Mouse (Mus musculus) heart, embryonic 11.5 days (tissue): ENCODE data around the gene Gm49380. TPM values are rescaled to one million over a fixed set of nuclear protein-coding genes. Genes with fewer than 3 reads are reported as not detected.

Experiments used
- ATAC-seq: fragments of 200-750 bp; cut with Nextera tagmentation; replicated peaks from 2 replicates; pipeline ENCODE4 v1.8.0; 2017; ENCODE audit warnings: moderate library complexity; ENCODE audit not compliant: insufficient number of reproducible peaks, low FRiP score, low TSS enrichment
- H3K27ac ChIP-seq: fragments of 300-500 bp; sonication (generic); 2 replicates; pipeline ENCODE4 v1.5.1; 2014; ENCODE audit warnings: mild to moderate bottlenecking, low read depth, low read length
- H3K27me3 ChIP-seq: fragments of 300-500 bp; sonication (generic); 2 replicates; pipeline ENCODE4 v1.6.1; 2014; ENCODE audit warnings: mild to moderate bottlenecking, low read length, mixed read lengths; ENCODE audit not compliant: control insufficient read depth, insufficient read depth
- H3K36me3 ChIP-seq: fragments of 300-500 bp; sonication (generic); 2 replicates; pipeline ENCODE4 v1.6.1; 2014; ENCODE audit warnings: mild to moderate bottlenecking, low read length, moderate library complexity, mixed read lengths; ENCODE audit not compliant: control insufficient read depth, insufficient read depth
- H3K4me1 ChIP-seq: fragments of 300-500 bp; sonication (generic); 2 replicates; pipeline ENCODE4 v1.6.1; 2014; ENCODE audit warnings: low read length; ENCODE audit not compliant: control insufficient read depth, insufficient read depth
- H3K4me2 ChIP-seq: fragments of 300-500 bp; sonication (generic); 2 replicates; pipeline ENCODE4 v1.6.1; 2014; ENCODE audit warnings: mild to moderate bottlenecking, moderate library complexity
- H3K4me3 ChIP-seq: fragments of 300-500 bp; sonication (generic); 2 replicates; pipeline ENCODE4 v1.5.1; 2014; ENCODE audit warnings: low read depth, low read length
- H3K9ac ChIP-seq: fragments of 300-500 bp; sonication (generic); 2 replicates; pipeline ENCODE4 v1.6.1; 2014; ENCODE audit warnings: mild to moderate bottlenecking, low read depth, low read length, moderate library complexity
- H3K9me3 ChIP-seq: fragments of 300-500 bp; sonication (generic); replicated peaks from 2 replicates; pipeline ENCODE4 v1.6.1; 2016; ENCODE audit warnings: low read length; ENCODE audit not compliant: control insufficient read depth
- WGBS: fragments of 180-500 bp; shearing (Covaris S2); extraction: QIAGEN DNeasy Blood & Tissue Kit; methylation state at CpG from one replicate; pipeline ENCODE4 v1.1.7; 2014; ENCODE audit not compliant: insufficient replicate concordance; 5-methylcytosine and 5-hydroxymethylcytosine counted together
- polyA plus RNA-seq: library from polyadenylated mRNA; unstranded; fragments of >200 nt; fragmentation: Nextera tagmentation; extraction: Ambion mirVana; gene quantifications from 2 replicates; pipeline ENCODE4 v1.2.1, GENCODE M21; 2014

Gm49380 gene
- polyA plus RNA-seq, 1 experiment from 2014 or later = not detected

DNA sequence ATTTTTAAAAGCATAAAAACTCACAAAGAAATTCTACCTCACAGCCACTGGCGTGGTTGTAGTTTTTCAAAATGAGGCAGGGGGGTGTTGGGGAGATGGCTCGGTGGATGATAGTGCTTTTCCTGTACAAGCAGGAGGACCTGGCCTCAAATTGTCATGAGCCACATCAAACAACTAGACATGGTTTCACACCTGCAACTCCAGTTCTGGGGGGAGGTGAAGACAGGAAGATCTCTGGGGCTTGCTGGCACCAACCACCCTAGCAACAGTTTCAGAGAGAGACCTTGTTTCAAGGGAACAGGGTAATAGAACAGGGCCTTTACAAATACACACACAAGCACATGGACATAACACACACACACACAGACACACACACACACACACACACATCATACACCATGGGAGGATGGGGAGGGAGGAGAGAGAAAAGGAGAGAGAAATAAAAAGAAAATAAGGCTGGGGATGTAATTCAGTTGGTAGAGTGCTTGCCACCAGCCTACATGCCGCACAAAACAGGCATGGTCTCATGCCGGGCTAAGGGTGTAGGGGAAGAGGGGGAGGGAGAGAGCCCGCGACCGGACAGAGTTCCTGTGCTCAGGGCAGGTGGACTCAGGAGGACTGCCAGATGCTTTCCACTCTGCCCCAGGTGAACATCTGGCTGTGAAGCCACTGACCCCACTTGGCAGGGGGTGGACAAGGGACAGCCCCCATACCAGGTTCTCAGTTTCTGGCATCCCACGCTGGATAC is 91.0 kb downstream of the Gm49380 start:
- no peak overlapping the region for H3K27ac ChIP-seq
- no peaks in the 10 kb centered on the region for H3K36me3 ChIP-seq
- H3K4me2 ChIP-seq = no peak overlapping the region
- no peaks in the 10 kb centered on the region for H3K4me1 ChIP-seq
- 69% methylated on average over 8 of the region's 8 CpGs for whole genome bisulfite sequencing
- H3K4me3 ChIP-seq = no peak overlapping the region
- no peak for ATAC-seq
- H3K9me3 ChIP-seq = no peaks in the 10 kb centered on the region
- H3K27me3 ChIP-seq = no peaks in the 10 kb centered on the region
- H3K9ac ChIP-seq = no peak overlapping the region

DNA sequence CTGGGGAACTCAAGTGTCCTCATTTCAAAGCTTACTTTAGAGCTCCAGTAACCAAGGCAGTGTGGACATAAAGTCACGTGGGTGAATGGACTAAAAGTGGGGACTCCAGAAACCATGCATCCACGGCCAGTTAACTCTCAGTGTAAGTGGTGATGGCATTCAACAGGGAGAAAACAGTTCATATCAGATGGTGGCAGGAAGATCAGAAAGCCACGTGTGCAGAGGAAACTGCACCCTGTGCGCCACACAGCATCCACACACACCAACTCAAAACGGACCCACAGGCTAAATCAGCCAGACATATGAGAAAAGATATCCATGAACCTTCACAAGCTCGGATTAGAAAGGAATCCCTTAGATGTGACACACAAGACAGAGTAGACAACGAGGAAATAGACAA is 93.3 kb downstream of the Gm49380 start:
- H3K9me3 ChIP-seq = no peaks in the 10 kb centered on the region
- no peak for ATAC-seq
- H3K27me3 ChIP-seq = no peaks in the 10 kb centered on the region
- H3K4me1 ChIP-seq = no peaks in the 10 kb centered on the region
- no peak overlapping the region for H3K4me2 ChIP-seq
- no peak overlapping the region for H3K27ac ChIP-seq
- no peaks in the 10 kb centered on the region for H3K36me3 ChIP-seq
- 67% methylated on average over 7 of the region's 7 CpGs for WGBS
- no peak overlapping the region for H3K9ac ChIP-seq
- H3K4me3 ChIP-seq = no peak overlapping the region

DNA sequence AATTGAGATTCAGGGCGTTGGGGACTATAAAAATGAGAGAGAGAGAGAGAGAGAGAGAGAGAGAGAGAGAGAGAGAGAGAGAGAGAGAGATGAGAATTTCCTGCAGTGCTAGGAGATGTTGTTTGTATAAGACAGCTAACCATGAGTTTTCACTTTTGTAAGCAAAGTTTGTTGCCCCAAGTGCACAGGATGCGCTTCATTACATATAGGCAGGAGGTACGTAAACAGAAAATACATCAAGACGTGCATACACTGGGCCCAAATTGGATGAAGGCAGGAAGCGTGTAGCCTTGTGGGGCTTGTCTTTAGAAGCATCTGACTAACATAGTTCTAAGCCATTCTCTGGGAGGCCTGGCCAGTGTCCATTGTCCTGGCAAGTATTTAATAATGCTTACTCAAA is 95.5 kb downstream of the Gm49380 start:
- no peaks in the 10 kb centered on the region for H3K27me3 ChIP-seq
- no peak overlapping the region for H3K4me2 ChIP-seq
- no peak for ATAC-seq
- no peak overlapping the region for H3K27ac ChIP-seq
- WGBS = 77% methylated on average over 5 of the region's 5 CpGs
- no peak overlapping the region for H3K4me3 ChIP-seq
- no peaks in the 10 kb centered on the region for H3K9me3 ChIP-seq
- no peaks in the 10 kb centered on the region for H3K36me3 ChIP-seq
- no peaks in the 10 kb centered on the region for H3K4me1 ChIP-seq
- H3K9ac ChIP-seq = no peak overlapping the region

Other genes starting within 250 kb of the Gm49380 start
- gene Thy1, start 70.1 kb downstream of the Gm49380 start, polyA plus RNA-seq = 0.86 and 0.90 TPM in 2 replicates
- 51.3 and 53.8 TPM in 2 replicates for gene Usp2, start 46.5 kb downstream of the Gm49380 start, polyA plus RNA-seq
- 0.16 TPM in 1 of 2 replicates, not detected in the other for gene Mfrp, start 11.8 kb downstream of the Gm49380 start, polyA plus RNA-seq
- 0.43 and 1.2 TPM in 2 replicates for gene C1qtnf5, start 6.3 kb downstream of the Gm49380 start, polyA plus RNA-seq
- 35.2 and 38.2 TPM in 2 replicates for gene Rnf26, start within 50 bp of the Gm49380 start, polyA plus RNA-seq
- 86.2 and 105 TPM in 2 replicates for gene Mcam, start 21.0 kb upstream of the Gm49380 start, polyA plus RNA-seq
- gene Cbl, start 120.5 kb upstream of the Gm49380 start, polyA plus RNA-seq = 12.6 and 14.8 TPM in 2 replicates
- gene Ccdc153, start 127.2 kb upstream of the Gm49380 start, polyA plus RNA-seq = not detected in 2 replicates
- not detected in 2 replicates for gene Pdzd3, start 138.0 kb upstream of the Gm49380 start, polyA plus RNA-seq
- 3.6 and 4.9 TPM in 2 replicates for gene Nlrx1, start 155.1 kb upstream of the Gm49380 start, polyA plus RNA-seq
- gene Abcg4, start 175.1 kb upstream of the Gm49380 start, polyA plus RNA-seq = 2.7 and 3.3 TPM in 2 replicates
- gene Hinfp, start 192.2 kb upstream of the Gm49380 start, polyA plus RNA-seq = 15.3 and 15.9 TPM in 2 replicates
- gene C2cd2l, start 206.8 kb upstream of the Gm49380 start, polyA plus RNA-seq = 4.7 and 7.1 TPM in 2 replicates
- 40.2 and 46.3 TPM in 2 replicates for gene Dpagt1, start 212.5 kb upstream of the Gm49380 start, polyA plus RNA-seq
- gene H2afx, start 221.2 kb upstream of the Gm49380 start, polyA plus RNA-seq = 199 and 232 TPM in 2 replicates
- gene Hmbs, start 230.7 kb upstream of the Gm49380 start, polyA plus RNA-seq = 258 and 291 TPM in 2 replicates
- gene Vps11, start 248.2 kb upstream of the Gm49380 start, polyA plus RNA-seq = 15.1 and 19.8 TPM in 2 replicates